Mouse (Mus musculus) splenic B cell, adult 2 months (primary cell): Measurements from ENCODE around the gene H2afy2.

Source experiments
- DNase-seq: peaks from one replicate; pipeline ENCODE4 v3.0.0-alpha.2; 2011; ENCODE audit warnings: low read depth, low spot score
- H3K27me3 ChIP-seq: 2 replicates; pipeline ENCODE4 v1.6.1; 2012; ENCODE audit warnings: mild to moderate bottlenecking, low read length, moderate library complexity, mixed read lengths; ENCODE audit not compliant: control insufficient read depth, poor library complexity, insufficient read depth, severe bottlenecking
- H3K36me3 ChIP-seq: 2 replicates; pipeline ENCODE4 v1.6.1; 2012; ENCODE audit warnings: mild to moderate bottlenecking, low read length, moderate library complexity, mixed read lengths; ENCODE audit not compliant: control insufficient read depth, poor library complexity, insufficient read depth, severe bottlenecking

Gene H2afy2

DNA sequence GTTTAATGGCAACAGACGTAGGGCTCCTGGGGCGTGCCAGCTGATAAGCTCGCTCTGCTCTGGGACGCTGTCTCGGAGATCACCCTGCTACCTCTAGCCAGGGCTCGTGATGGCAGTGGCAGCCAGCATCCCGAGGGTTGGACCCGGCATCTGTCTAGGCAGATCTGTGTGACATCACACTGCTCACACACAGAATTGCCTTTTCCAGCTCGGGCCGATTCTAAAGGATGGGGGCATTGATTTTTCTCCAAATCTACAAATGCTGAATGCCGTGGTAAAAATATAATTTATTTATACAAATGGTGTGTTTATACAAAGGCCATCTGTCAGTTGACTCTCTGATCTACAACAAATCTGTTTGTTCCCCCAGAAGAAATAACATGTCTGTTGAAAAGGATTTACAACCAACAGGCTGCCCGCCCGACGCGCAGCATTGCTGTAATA is 14.2 kb upstream of the H2afy2 start:
- Histone ChIP-seq H3K27me3 (no peaks in the 10 kb centered on the region), H3K36me3 (no peaks in the 10 kb centered on the region)
- DNase-seq, result no peak

DNA sequence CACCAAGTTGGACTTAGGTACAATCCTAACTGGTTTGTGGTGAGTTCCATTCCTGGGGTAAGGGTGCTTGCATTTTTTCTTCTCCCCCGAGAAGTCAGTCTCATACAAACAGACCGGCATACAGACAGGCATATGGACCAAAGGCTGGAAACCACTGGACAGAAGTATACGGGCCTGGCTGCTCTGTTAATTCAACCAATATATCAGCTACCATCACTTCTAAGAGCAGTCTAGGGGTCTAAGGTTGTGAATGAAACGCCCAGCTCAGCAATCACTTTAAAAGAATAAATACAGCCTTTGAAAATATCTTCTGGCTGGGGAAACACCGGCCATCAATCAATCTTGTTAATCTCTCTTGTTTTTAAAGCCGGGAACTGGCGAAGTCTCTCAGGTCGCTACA is 11.5 kb upstream of the H2afy2 start:
- Histone ChIP-seq H3K36me3 (no peaks in the 10 kb centered on the region), H3K27me3 (no peaks in the 10 kb centered on the region)
- no peak for DNase-seq

DNA sequence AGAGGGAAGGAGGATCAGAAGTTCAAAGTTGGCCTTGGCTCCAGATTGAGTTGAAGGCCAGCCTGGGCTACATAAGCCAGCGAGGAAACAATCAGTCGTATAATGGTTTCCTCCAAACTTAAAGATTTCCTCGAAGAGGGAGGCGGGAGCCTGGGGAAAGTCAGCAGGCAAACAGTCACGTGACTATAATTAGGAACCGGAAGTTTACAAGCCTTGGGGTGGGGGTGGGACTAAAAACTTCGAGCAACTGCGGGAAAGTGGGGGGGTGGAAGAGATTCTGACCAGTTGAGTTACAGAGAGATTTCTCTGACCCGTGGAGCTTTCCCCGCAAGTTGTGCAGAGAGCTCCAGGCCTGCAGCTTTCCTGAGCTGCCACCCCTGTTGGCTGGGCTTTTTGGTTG is 11.0 kb upstream of the H2afy2 start:
- Histone ChIP-seq H3K27me3 (no peaks in the 10 kb centered on the region), H3K36me3 (no peaks in the 10 kb centered on the region)
- DNase-seq, result no peak

DNA sequence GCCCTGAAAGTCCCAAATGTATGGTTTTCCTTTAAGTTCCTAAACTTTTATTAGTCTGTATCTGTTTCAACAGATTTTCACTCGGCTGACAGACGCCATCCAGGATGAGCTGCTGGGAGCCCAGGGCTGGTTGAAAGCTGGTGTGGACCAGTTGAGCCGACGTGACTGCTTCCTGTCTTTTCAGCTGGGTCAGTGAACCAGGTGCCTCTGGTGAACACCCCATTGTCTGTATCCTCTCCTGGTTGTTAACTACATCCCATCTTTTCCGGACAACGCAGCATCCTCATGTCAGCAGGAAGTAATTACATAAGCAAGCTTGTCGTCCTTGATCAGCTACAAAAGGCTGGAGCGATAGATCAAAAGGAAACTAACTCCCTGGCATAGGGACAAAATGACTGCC is 9.1 kb upstream of the H2afy2 start:
- H3K36me3 ChIP-seq, result no peaks in the 10 kb centered on the region; the same call in 1 of the 2 replicates
- DNase-seq, result no peak

DNA sequence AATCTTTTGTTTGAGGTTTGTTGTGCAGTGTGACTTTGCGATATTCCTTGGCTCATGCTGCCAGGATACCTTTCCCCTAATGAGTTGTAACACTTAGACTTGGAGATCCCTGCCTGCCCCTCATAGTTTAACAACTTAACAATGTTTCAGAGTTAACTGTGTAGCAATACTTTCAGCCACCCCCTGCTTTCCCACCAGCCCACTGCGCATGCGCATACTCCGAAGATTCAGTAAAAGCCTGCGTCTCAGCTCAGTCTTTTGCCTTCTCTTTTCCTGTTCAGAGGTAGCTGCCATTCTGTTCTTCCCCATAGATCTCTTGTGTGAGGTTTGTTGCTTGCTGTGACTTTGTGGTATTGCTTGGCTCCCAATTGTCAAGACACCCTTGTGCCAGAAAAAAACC is 4.6 kb upstream of the H2afy2 start:
- no peaks in the 10 kb centered on the region; the same call in 1 of the 2 replicates for H3K36me3 ChIP-seq
- no peaks in the 10 kb centered on the region for H3K27me3 ChIP-seq
- DNase-seq, result no peak

More for the DNA sequence above, 9.1 kb upstream of the H2afy2 start:
- no peaks in the 10 kb centered on the region for H3K27me3 ChIP-seq

DNA sequence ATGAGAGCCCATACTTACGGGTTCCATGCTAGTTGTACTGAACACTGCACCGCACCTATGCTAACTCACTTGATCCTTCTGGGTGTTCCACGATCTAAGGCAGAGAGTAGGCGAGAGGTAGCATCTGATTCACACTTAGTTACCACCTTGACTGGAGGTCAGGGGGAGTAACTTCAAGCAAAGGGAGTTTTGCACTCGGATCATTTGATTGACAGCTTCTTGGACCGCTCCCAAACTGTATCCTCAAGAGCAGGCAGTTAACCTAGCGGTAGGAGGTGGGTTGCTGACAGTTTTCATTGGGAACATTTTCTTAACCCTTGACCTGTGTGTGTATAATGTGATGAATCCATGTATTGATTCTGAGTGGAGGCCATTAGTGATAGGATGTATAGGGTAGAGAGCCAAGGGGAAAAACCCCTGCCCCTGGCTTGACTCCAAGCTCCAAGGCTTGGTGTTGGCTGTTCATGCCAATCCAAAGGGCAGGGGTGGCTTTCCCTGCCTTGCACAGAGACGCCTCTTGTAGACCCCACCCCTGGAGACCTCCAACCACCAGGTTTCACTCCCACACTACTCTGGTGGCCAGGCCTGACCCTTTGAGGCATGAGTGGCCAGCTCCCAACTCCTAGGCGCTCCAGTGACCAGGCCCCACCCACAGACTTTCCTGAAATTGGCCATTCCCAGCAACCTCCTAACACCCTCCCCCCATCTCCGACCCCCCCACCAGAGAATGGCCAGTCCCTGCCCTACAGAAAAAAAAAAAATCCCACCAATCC is 3.8 kb upstream of the H2afy2 start:
- DNase-seq, result no peak
- H3K27me3 ChIP-seq, result no peaks in the 10 kb centered on the region
- H3K36me3 ChIP-seq, result no peaks in the 10 kb centered on the region; the same call in 1 of the 2 replicates

DNA sequence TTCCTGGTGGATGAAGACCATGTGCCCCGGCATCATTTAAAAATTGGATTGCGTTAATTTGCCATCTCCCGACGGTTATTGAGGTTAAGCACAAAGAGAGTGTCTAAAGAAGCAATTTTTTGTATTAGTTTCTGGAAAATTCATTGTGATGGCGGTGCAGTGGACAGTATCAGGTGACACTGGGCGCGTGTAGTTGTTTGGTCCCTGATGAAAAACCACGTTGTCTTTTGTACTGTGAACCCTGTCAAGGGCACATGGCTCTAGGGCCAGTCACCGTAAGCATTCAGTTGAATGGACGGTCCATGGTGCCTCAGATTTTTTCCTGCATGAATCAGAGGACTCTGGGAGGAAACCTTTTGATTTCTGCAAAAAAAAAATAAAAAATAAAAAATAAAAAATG is 467 bp upstream of the H2afy2 start:
- no peak for DNase-seq
- Histone ChIP-seq H3K36me3 (no peaks in the 10 kb centered on the region; the same call in 1 of the 2 replicates), H3K27me3 (no peaks in the 10 kb centered on the region; the same call in 1 of the 2 replicates)

DNA sequence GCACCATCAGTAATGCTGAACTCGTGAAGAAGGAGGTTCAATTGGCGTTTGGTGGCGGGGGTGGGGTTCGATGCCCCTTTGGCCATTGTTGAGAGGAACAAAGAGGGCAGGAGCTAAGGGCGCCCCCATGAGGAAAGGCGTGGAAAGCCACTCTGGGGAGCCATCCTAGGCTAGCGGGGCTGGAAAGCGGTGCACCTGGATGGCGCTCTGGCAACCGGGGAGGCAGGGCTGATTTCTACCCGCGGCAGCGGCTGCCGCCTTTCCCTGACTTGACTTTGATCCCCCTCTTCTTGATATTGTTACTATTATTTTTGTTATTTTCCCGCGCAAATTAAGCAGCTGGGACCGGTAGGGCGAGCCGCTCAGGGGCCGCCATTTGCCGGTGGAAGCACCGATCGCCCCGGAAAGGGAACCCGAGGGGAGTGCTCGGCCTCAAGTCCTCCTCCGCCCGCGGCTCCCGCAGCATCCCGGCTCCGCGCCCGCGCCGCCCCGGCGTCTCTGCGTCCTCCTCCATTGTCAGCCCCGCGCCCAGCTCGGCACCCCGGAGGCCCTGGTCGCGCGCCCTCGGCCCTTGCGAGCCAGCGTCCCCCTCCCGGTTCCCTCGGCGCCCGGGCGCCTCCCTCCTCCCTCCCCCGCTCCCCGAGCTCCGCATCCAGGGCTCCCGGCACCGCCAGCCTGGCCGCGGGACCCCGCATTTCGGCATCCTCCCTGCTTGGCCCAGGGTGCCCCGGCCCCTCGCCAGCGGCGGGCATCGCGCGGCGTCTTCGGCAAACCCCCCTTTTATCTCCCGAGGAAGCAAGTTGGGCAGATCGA is 942 bp downstream of the H2afy2 start:
- no peak for DNase-seq
- H3K27me3 ChIP-seq, result no peaks in the 10 kb centered on the region; the same call in 1 of the 2 replicates
- H3K36me3 ChIP-seq, result no peaks in the 10 kb centered on the region

DNA sequence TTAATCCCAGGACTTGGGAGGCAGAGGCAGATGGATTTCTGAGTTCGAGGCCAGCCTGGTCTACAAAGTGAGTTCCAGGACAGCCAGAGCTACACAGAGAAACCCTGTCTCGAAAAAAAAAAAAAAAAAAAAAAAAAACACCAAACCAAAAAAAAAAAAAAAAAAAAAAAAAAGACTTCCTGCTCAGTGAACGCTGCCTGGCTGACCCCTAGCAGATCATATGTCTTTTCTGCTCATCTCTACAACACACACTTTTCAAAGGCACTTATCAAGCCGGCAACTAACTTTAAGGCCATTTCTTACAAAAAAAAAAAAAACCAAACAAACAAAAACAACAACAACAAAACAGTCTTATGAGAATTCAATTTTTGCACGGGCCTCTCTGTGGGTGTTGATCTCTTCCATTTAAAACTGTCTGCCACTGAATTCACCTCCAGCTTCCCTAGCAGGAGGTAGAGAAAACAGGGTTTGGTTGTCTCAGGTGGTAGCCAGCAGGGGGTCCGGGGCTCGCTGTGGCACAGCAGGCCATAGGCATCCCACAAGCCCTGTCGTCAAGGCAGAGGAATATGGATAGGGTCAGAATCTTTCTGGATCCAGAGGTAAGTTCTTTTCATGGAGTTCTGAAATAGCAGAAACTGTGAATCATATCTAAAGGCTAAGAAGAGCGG is 2.4 kb downstream of the H2afy2 start:
- DNase-seq, result no peak
- Histone ChIP-seq H3K36me3 (no peaks in the 10 kb centered on the region), H3K27me3 (no peaks in the 10 kb centered on the region; the same call in 1 of the 2 replicates)

DNA sequence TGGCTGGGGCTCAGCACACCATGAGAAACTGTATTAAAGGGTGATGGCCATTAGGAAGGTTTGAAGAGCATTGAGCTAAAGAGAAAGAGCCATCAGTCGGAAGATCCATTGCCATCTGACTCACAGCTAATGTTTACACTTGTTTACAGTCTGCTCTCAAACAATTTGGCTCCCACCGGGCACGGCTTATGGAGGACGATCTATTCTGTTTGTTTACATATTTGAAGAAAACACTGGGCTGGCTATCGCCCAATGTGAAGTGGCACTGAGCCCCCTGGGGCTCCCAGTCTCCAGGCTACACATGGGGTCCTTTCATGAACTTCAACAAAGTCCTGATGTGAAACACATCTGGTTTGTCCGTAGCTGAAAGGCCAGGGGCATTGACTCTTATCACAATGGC is 17.1 kb downstream of the H2afy2 start:
- H3K27me3 ChIP-seq, result no peaks in the 10 kb centered on the region
- DNase-seq, result no peak
- no peaks in the 10 kb centered on the region for H3K36me3 ChIP-seq

DNA sequence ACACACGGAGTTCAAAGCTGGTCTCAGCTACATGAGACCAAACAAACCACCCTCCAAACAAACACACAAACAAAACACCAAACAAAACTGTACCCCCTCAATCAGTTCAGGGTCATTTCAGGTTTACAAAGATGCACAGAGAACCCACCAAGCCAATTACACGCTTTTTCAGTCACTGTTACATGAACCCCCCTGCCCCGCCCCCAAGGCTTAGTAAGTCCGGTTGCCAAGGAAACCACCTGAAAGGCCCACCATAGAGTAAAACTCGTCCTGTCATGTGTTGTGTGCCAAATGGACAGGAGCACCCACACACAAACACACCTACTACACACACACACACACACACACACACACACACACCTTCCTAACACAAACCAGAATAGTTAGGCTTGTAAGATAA is 18.4 kb downstream of the H2afy2 start:
- DNase-seq, result no peak
- no peaks in the 10 kb centered on the region for H3K36me3 ChIP-seq
- no peaks in the 10 kb centered on the region for H3K27me3 ChIP-seq

DNA sequence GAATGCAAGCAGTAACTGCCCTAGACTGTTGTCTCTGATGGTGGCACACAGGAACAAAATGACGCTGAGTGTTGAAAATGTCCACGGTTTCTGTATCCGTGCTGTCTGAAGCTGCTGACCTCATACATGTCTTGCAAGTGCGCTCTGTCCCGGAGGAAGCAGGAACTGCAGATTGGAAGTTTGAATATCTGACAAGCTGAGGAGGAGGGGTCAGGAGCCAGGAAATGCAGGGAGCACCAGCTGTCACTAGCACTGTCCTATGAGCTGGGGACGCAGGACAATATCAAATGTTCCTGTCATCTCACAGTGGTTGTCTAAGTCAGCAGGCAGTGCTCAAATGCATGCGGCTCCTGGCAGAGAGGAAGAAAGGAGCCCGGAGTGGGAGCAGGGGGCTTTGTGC is 19.3 kb downstream of the H2afy2 start:
- DNase-seq, result no peak
- Histone ChIP-seq H3K27me3 (no peaks in the 10 kb centered on the region), H3K36me3 (no peaks in the 10 kb centered on the region)

DNA sequence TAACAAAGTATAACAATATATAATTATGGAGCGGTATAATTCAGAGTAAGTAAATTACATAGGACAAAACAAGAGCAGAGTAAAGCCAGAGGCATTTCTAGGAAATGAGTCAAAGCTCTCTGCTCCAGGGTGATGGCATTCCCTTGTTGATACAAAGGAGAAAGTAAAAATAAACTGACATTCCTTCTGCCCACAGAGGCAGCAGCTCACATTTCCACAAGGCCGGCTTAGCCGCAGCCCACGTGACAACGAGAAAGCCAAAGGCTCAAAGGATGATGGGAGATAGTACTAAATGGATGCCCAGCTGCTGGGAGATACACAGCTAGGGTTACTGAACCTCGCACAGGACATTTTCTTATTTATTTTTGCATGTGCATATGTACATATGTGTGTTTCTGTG is 24.1 kb downstream of the H2afy2 start:
- Histone ChIP-seq H3K27me3 (no peaks in the 10 kb centered on the region), H3K36me3 (no peaks in the 10 kb centered on the region)
- no peak for DNase-seq

DNA sequence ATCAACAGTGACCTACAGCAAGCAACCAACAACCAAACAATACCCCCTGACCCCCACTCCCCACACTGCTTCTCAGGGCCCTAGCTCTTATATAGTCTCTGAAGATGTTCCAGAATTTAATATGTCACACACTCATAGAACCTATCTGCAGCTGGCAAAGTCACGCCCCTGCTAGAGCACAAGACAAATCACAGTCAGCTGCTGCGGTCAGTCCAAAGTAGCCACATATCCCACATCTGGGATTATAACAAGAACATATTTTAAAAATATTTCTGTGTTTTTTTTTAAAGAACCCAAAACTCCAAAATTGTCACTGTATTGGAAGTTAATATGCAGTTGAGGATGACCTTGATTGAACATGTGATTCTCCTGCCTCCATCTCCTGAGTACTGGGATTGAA is 25.0 kb downstream of the H2afy2 start:
- H3K27me3 ChIP-seq, result no peaks in the 10 kb centered on the region
- no peaks in the 10 kb centered on the region for H3K36me3 ChIP-seq
- no peak for DNase-seq

DNA sequence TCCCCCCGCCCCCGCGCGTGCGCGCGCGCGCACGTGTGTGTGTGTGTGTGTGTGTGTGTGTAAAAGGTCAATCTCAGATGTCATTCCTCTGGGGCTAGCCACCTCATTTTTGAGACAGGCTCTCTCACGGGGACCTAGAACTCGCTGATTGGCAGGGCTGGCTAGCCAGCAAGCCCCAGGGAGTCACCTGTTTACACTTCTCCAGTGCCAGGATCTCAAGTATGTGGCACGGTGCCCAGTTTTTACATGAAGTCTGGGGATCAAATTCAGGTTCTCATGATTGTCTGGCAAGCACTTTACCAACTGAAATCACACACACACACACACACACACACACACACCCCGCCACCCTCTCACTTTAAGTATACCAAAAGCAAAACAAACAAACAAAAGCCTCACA is 26.9 kb downstream of the H2afy2 start:
- Histone ChIP-seq H3K36me3 (no peaks in the 10 kb centered on the region), H3K27me3 (no peaks in the 10 kb centered on the region)
- DNase-seq, result no peak
